Mouse (Mus musculus) small intestine, adult 2 months (tissue): Measurements from ENCODE around the gene Rapgef1. TPM values are rescaled to one million over a fixed set of nuclear protein-coding genes. Genes with fewer than 3 reads are reported as not detected.

Source experiments
- H3K27ac ChIP-seq: fragments of 200-500 bp; 2 replicates; pipeline ENCODE4 v1.5.1; 2012; ENCODE audit warnings: low read depth, low read length, control low read depth, inconsistent platforms; ENCODE audit not compliant: insufficient read depth
- H3K27me3 ChIP-seq: fragments of 200-500 bp; 2 replicates; pipeline ENCODE4 v1.6.1; 2012; ENCODE audit warnings: mild to moderate bottlenecking, moderate library complexity, low read length, inconsistent platforms; ENCODE audit not compliant: control insufficient read depth, insufficient read depth
- H3K36me3 ChIP-seq: fragments of 200-500 bp; 2 replicates; pipeline ENCODE4 v1.6.1; 2012; ENCODE audit warnings: mild to moderate bottlenecking, low read length, control low read depth, inconsistent platforms; ENCODE audit not compliant: control insufficient read depth, insufficient read depth
- H3K4me1 ChIP-seq: fragments of 200-500 bp; 2 replicates; pipeline ENCODE4 v1.6.1; 2012; ENCODE audit warnings: low read length, inconsistent platforms, mixed read lengths; ENCODE audit not compliant: control insufficient read depth, insufficient read depth, insufficient read length
- H3K4me3 ChIP-seq: fragments of 200-500 bp; 2 replicates; pipeline ENCODE4 v1.5.1; 2012; ENCODE audit warnings: low read depth, mild to moderate bottlenecking, control low read depth, inconsistent platforms, low read length, moderate library complexity
- CTCF ChIP-seq: fragments of 200-500 bp; IDR thresholded peaks from 2 replicates; pipeline ENCODE4 v1.5.1; 2012; ENCODE audit warnings: low read depth, mild to moderate bottlenecking, control low read depth, inconsistent platforms, low read length, moderate library complexity, mixed read lengths; ENCODE audit not compliant: insufficient replicate concordance, insufficient read length; ENCODE audit errors: extremely low read depth
- POLR2A ChIP-seq: fragments of 200-500 bp; IDR thresholded peaks from 2 replicates; pipeline ENCODE4 v1.6.1; 2012; ENCODE audit warnings: low read depth, mild to moderate bottlenecking, control low read depth, inconsistent platforms, low read length, moderate library complexity
- WGBS: fragments of 180-500 bp; shearing (Covaris S2); methylation state at CpG from one replicate; pipeline ENCODE4 v1.1.7; 2018; 5-methylcytosine and 5-hydroxymethylcytosine counted together
- polyA plus RNA-seq: library from polyadenylated mRNA; depleted of rRNA; stranded (reverse); fragments of >200 nt; gene quantifications from 2 replicates; pipeline ENCODE4 v1.2.3, GENCODE M21; 2012

Gene Rapgef1
- polyA plus RNA-seq, 1 experiment = 25.1 TPM

GRCm38 (mm10) chr2:29646613-29647012 lies 27.1 kb downstream of the Rapgef1 start:
- H3K27me3 ChIP-seq = no peaks in the 10 kb centered on the region
- no peak overlapping the region for H3K27ac ChIP-seq
- no peak for TF ChIP-seq POLR2A
- WGBS = 79% methylated on average over 3 of the region's 3 CpGs
- H3K4me1 ChIP-seq = peaks cover 5% of the 10 kb centered on the region; the same call in 1 of the 2 replicates
- no peaks in the 10 kb centered on the region for H3K36me3 ChIP-seq
- H3K4me3 ChIP-seq = no peak overlapping the region

GRCm38 (mm10) chr2:29647162-29647561 lies 27.6 kb downstream of the Rapgef1 start:
- Histone ChIP-seq H3K4me1 (peaks cover 5% of the 10 kb centered on the region; the same call in 1 of the 2 replicates), H3K36me3 (no peaks in the 10 kb centered on the region), H3K4me3 (no peak overlapping the region), H3K27me3 (no peaks in the 10 kb centered on the region), H3K27ac (no peak overlapping the region)
- TF ChIP-seq CTCF (no peak), POLR2A (no peak)
- WGBS = 84% methylated on average over 4 of the region's 4 CpGs

GRCm38 (mm10) chr2:29647808-29648207 lies 28.3 kb downstream of the Rapgef1 start:
- Histone ChIP-seq H3K4me3 (no peak overlapping the region), H3K4me1 (peaks cover 5% of the 10 kb centered on the region; the same call in 1 of the 2 replicates), H3K27ac (no peak overlapping the region), H3K36me3 (no peaks in the 10 kb centered on the region), H3K27me3 (no peaks in the 10 kb centered on the region)
- TF ChIP-seq POLR2A (no peak), CTCF (no peak)
- whole genome bisulfite sequencing = 84% methylated on average over 7 of the region's 7 CpGs

- Histone ChIP-seq H3K36me3 (no peaks in the 10 kb centered on the region), H3K27ac (peak overlapping the region; percentile 76; the same call in 1 of the 2 replicates), H3K27me3 (no peaks in the 10 kb centered on the region), H3K4me1 (peaks cover 5% of the 10 kb centered on the region; the same call in 1 of the 2 replicates), H3K4me3 (no peak overlapping the region)
- 61% methylated on average over 6 of the region's 6 CpGs for WGBS
- no peak for TF ChIP-seq CTCF
- TF ChIP-seq POLR2A = no peak
These were observed 29.7 kb downstream of the Rapgef1 start for GRCm38 (mm10) chr2:29648956-29649794.

GRCm38 (mm10) chr2:29649795-29650457 lies 30.4 kb downstream of the Rapgef1 start:
- Histone ChIP-seq H3K27me3 (no peaks in the 10 kb centered on the region), H3K27ac (peak overlapping the region; percentile 51)
- TF ChIP-seq POLR2A (no peak), CTCF (no peak)

GRCm38 (mm10) chr2:29651876-29652275 lies 32.4 kb downstream of the Rapgef1 start:
- no peak for TF ChIP-seq POLR2A
- peaks cover 2% of the 10 kb centered on the region; the same call in 1 of the 2 replicates for H3K4me1 ChIP-seq
- H3K36me3 ChIP-seq = no peaks in the 10 kb centered on the region
- H3K27me3 ChIP-seq = no peaks in the 10 kb centered on the region
- WGBS = 72% methylated on average over 5 of the region's 5 CpGs
- no peak overlapping the region for H3K27ac ChIP-seq
- H3K4me3 ChIP-seq = no peak overlapping the region

More at GRCm38 (mm10) chr2:29649795-29650457, 30.4 kb downstream of the Rapgef1 start:
- peaks cover 5% of the 10 kb centered on the region; the same call in 1 of the 2 replicates for H3K4me1 ChIP-seq
- H3K36me3 ChIP-seq = no peaks in the 10 kb centered on the region
- 72% methylated on average over 10 of the region's 10 CpGs for WGBS
- no peak overlapping the region for H3K4me3 ChIP-seq

GRCm38 (mm10) chr2:29655433-29655832 lies 35.9 kb downstream of the Rapgef1 start:
- no peak for TF ChIP-seq POLR2A
- no peak for TF ChIP-seq CTCF
- 92% methylated on average over 5 of the region's 5 CpGs for WGBS
- H3K27ac ChIP-seq = no peak overlapping the region
- H3K4me1 ChIP-seq = peaks cover 3% of the 10 kb centered on the region
- no peaks in the 10 kb centered on the region for H3K27me3 ChIP-seq
- H3K4me3 ChIP-seq = no peak overlapping the region
- H3K36me3 ChIP-seq = no peaks in the 10 kb centered on the region
